Mouse (Mus musculus) B cell, adult 2 months (primary cell): ENCODE results near the gene Samd14.

Source experiments
- DNase-seq, 2 experiments: peaks; one replicate each; pipeline ENCODE4 v3.0.0; 2022

Gene Samd14

DNA sequence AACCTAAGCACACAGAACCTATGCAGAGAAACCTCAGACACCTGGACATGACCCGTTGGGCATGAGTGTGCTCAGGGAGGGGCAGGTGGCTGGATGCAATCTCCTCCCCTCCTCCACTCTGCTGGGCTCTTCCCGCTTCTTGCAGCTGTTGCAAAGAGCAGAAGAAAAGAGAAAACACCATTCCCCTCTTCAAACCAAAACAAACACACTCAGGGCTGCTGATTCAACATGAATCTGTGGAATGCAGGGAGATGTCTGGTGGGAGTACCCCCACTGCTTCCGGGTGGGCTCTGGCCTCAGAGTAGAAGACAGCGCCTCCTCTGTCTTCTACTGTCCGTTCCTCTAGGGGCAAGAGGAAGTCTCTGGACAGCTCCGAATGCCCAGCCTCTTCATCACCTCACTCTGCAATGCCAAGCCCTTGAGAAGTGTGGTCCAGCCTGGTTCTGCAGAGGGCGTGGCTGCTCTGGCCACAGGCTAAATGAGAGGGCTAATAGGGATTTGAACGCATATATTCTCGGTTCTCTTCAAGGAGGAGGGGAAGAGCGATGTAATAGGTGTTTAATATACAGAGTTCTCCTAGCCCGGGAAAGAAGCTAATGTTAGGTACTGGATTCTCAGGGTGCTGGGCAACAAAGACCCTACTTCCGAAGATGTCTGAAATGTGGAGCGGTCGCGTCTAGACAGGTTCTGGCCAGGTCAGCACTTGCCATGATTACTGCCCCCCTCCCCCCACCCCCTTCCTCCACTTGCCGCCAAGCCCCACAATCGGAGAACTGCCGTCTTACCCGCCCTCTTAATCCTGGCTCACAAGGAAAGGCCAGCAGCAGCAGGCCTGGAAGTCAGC is 65.7 kb downstream of the Samd14 start:
- no peak for DNase-seq
